Mouse (Mus musculus) limb, embryonic 13.5 days (tissue): ENCODE results near the gene Apob. TPM values are rescaled to one million over a fixed set of nuclear protein-coding genes. Genes with fewer than 3 reads are reported as not detected.

Experiments used
- ATAC-seq: fragments of 200-750 bp; cut with Nextera tagmentation; 2 replicates; pipeline ENCODE4 v1.8.0; 2017; ENCODE audit warnings: low read depth, moderate number of reproducible peaks, moderate TSS enrichment; ENCODE audit not compliant: low FRiP score
- H3K27ac ChIP-seq: fragments of 300-500 bp; sonication (generic); 2 replicates; pipeline ENCODE4 v1.5.1; 2015; ENCODE audit warnings: inconsistent platforms, mild to moderate bottlenecking, moderate library complexity
- H3K27me3 ChIP-seq: fragments of 300-500 bp; sonication (generic); 2 replicates; pipeline ENCODE4 v1.6.1; 2015; ENCODE audit warnings: mild to moderate bottlenecking, inconsistent platforms
- H3K36me3 ChIP-seq: fragments of 300-500 bp; sonication (generic); 2 replicates; pipeline ENCODE4 v1.6.1; 2015; ENCODE audit warnings: inconsistent platforms, mild to moderate bottlenecking, moderate library complexity
- H3K4me1 ChIP-seq: fragments of 300-500 bp; sonication (generic); 2 replicates; pipeline ENCODE4 v1.6.1; 2015; ENCODE audit warnings: inconsistent platforms
- H3K4me2 ChIP-seq: fragments of 300-500 bp; sonication (generic); replicated peaks from 2 replicates; pipeline ENCODE4 v1.6.1; 2015; ENCODE audit warnings: inconsistent platforms, mild to moderate bottlenecking, moderate library complexity
- H3K4me3 ChIP-seq: fragments of 300-500 bp; sonication (generic); 2 replicates; pipeline ENCODE4 v1.5.1; 2015; ENCODE audit warnings: moderate library complexity, mild to moderate bottlenecking, inconsistent platforms
- H3K9ac ChIP-seq: fragments of 300-500 bp; sonication (generic); 2 replicates; pipeline ENCODE4 v1.6.1; 2015; ENCODE audit warnings: mild to moderate bottlenecking, inconsistent platforms
- H3K9me3 ChIP-seq: fragments of 300-500 bp; sonication (generic); 2 replicates; pipeline ENCODE4 v1.6.1; 2016; ENCODE audit warnings: inconsistent platforms
- WGBS: fragments of 180-500 bp; shearing (Covaris S2); methylation state at CpG from one replicate; pipeline ENCODE4 v1.1.7; 2015; 5-methylcytosine and 5-hydroxymethylcytosine counted together
- polyA plus RNA-seq: library from polyadenylated mRNA; unstranded; fragments of >200 nt; fragmentation: Nextera tagmentation; extraction: Ambion mirVana; gene quantifications from 2 replicates; pipeline ENCODE4 v1.2.1, GENCODE M21; 2015

The Apob gene
- 0.14 and 0.41 TPM in 2 replicates for polyA plus RNA-seq

GRCm38 (mm10) chr12:7977466-7978189 lies at the start of gene Apob:
Gene Apob (plus strand): TSS chr12:7977648.
- ATAC-seq = no peak
- Histone ChIP-seq H3K4me1 (no peaks in the 10 kb centered on the region), H3K4me2 (no peak within 1 kb of the TSS), H3K27ac (no peak within 1 kb of the TSS), H3K27me3 (peaks cover 7% of the 10 kb centered on the region), H3K9me3 (no peaks in the 10 kb centered on the region), H3K4me3 (no peak within 1 kb of the TSS), H3K36me3 (no peaks in the 10 kb centered on the region), H3K9ac (no peak within 1 kb of the TSS)
- 71% methylated on average over 20 of the region's 20 CpGs for WGBS

GRCm38 (mm10) chr12:7932405-7932920 lies 45.0 kb upstream of the Apob start:
- Histone ChIP-seq H3K4me3 (no peak overlapping the region), H3K4me1 (no peaks in the 10 kb centered on the region), H3K4me2 (no peak overlapping the region), H3K36me3 (no peaks in the 10 kb centered on the region), H3K9ac (no peak overlapping the region), H3K27me3 (no peaks in the 10 kb centered on the region), H3K9me3 (0 out of 2 replicates have a peak, but pooled peaks cover 8% of the 10 kb centered on the region), H3K27ac (no peak overlapping the region)
- ATAC-seq = no peak
- 47% methylated on average over 4 of the region's 4 CpGs for WGBS

GRCm38 (mm10) chr12:7950098-7950745 lies 27.2 kb upstream of the Apob start:
- Histone ChIP-seq H3K4me2 (no peak overlapping the region), H3K4me3 (no peak overlapping the region), H3K27me3 (no peaks in the 10 kb centered on the region), H3K9me3 (no peaks in the 10 kb centered on the region), H3K4me1 (no peaks in the 10 kb centered on the region), H3K36me3 (no peaks in the 10 kb centered on the region), H3K27ac (no peak overlapping the region), H3K9ac (no peak overlapping the region)
- no peak for ATAC-seq
- 82% methylated on average over 9 of the region's 9 CpGs for WGBS

DNA sequence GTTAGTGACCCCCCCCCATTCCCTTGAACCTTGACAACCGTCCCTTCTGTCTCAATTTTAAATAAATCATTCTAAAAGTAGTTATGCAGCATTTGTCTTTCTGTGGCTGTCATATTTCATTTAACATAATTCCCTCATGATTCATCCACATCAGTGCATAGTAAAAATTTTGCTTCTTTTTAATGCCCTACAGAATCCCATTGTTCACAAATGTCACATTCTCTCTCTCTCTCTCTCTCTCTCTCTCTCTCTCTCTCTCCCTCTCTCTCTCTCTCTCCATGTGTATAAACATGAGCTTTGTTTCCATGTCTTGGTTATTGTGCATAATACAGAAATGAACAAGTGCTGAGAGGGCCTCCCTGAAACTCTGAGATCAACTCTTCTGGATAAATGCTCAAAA lies 18.6 kb upstream of the Apob start:
- no peak overlapping the region for H3K9ac ChIP-seq
- no peak overlapping the region for H3K27ac ChIP-seq
- no peak overlapping the region for H3K4me3 ChIP-seq
- no peak for ATAC-seq
- H3K27me3 ChIP-seq = no peaks in the 10 kb centered on the region
- H3K4me2 ChIP-seq = no peak overlapping the region
- no peaks in the 10 kb centered on the region for H3K9me3 ChIP-seq
- H3K4me1 ChIP-seq = no peaks in the 10 kb centered on the region
- WGBS = 68% methylated on average over 1 of the region's 1 CpGs
- H3K36me3 ChIP-seq = no peaks in the 10 kb centered on the region

GRCm38 (mm10) chr12:7959310-7959918 lies 18.0 kb upstream of the Apob start:
- Histone ChIP-seq H3K36me3 (no peaks in the 10 kb centered on the region), H3K27ac (no peak overlapping the region), H3K9me3 (no peaks in the 10 kb centered on the region), H3K9ac (no peak overlapping the region), H3K27me3 (no peaks in the 10 kb centered on the region), H3K4me2 (no peak overlapping the region), H3K4me1 (no peaks in the 10 kb centered on the region), H3K4me3 (no peak overlapping the region)
- WGBS = 89% methylated on average over 6 of the region's 6 CpGs
- no peak for ATAC-seq

DNA sequence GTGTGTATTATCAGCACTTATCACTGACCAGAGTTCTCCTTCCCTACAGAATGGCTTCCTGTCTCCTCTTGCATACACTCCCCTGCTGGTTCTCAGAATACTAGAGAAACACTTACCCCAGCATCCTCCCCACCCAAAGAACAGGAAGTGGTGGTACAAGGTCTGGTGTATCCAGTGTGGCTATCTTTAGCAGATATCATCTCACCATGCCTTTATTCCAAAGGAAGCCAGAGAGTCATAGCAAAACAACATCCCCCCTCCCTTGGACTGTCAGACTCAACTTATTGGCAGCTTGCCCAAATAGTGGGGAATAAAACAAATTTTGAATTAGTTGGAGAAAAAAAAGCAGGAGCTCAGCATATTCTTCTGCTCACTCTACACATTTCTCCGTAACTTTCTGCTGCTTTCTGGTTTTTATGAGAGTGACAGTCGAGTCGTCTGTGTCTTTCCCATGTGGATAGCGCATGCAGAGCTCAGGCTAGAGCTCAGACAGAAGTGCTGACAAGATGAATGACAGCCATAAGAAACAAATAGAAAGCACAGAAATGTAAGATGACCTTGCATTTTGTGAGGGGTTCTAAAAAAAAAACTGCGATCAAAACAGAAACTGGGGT lies 15.0 kb upstream of the Apob start:
- no peak overlapping the region for H3K27ac ChIP-seq
- no peak overlapping the region for H3K4me3 ChIP-seq
- no peak overlapping the region for H3K4me2 ChIP-seq
- no peaks in the 10 kb centered on the region for H3K4me1 ChIP-seq
- no peak for ATAC-seq
- WGBS = 36% methylated on average over 5 of the region's 5 CpGs
- H3K27me3 ChIP-seq = no peaks in the 10 kb centered on the region
- no peak overlapping the region for H3K9ac ChIP-seq
- H3K9me3 ChIP-seq = no peaks in the 10 kb centered on the region
- no peaks in the 10 kb centered on the region for H3K36me3 ChIP-seq

- no peaks in the 10 kb centered on the region for H3K9me3 ChIP-seq
- WGBS = 81% methylated on average over 2 of the region's 2 CpGs
- no peak overlapping the region for H3K4me2 ChIP-seq
- no peak for ATAC-seq
- H3K36me3 ChIP-seq = no peaks in the 10 kb centered on the region
- H3K9ac ChIP-seq = no peak overlapping the region
- no peak overlapping the region for H3K27ac ChIP-seq
- no peaks in the 10 kb centered on the region for H3K27me3 ChIP-seq
- H3K4me3 ChIP-seq = no peak overlapping the region
- no peaks in the 10 kb centered on the region for H3K4me1 ChIP-seq
Measured at GRCm38 (mm10) chr12:7967221-7967620, 10.2 kb upstream of the Apob start.

GRCm38 (mm10) chr12:7970301-7970700 lies 7.1 kb upstream of the Apob start:
- Histone ChIP-seq H3K9ac (no peak overlapping the region), H3K4me3 (no peak overlapping the region), H3K4me2 (no peak overlapping the region), H3K4me1 (no peaks in the 10 kb centered on the region), H3K27me3 (no peaks in the 10 kb centered on the region), H3K36me3 (no peaks in the 10 kb centered on the region), H3K27ac (no peak overlapping the region), H3K9me3 (no peaks in the 10 kb centered on the region)
- no peak for ATAC-seq
- WGBS = 82% methylated on average over 2 of the region's 2 CpGs

DNA sequence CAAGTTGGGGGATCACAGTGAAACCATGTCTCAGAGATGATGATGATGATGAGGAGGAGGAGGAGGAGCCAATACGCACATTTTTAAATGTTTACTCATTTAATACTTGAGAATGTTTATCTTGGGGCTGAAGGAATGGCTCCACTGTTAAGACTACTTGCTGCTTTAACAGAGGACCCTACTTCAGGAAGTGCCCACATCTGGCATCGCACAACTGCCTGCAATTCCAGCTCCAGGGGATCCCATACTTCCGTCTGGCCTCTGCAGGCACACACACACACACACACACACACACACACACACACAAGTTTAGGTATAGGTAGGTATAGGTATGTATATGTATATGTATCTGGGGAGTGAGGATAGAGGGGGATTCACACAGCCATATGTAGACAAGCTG lies 6.6 kb upstream of the Apob start:
- H3K4me3 ChIP-seq = no peak overlapping the region
- no peaks in the 10 kb centered on the region for H3K4me1 ChIP-seq
- H3K36me3 ChIP-seq = no peaks in the 10 kb centered on the region
- no peak overlapping the region for H3K9ac ChIP-seq
- no peak overlapping the region for H3K27ac ChIP-seq
- H3K4me2 ChIP-seq = no peak overlapping the region
- 58% methylated on average over 3 of the region's 3 CpGs for WGBS
- H3K9me3 ChIP-seq = no peaks in the 10 kb centered on the region
- no peaks in the 10 kb centered on the region for H3K27me3 ChIP-seq
- no peak for ATAC-seq

DNA sequence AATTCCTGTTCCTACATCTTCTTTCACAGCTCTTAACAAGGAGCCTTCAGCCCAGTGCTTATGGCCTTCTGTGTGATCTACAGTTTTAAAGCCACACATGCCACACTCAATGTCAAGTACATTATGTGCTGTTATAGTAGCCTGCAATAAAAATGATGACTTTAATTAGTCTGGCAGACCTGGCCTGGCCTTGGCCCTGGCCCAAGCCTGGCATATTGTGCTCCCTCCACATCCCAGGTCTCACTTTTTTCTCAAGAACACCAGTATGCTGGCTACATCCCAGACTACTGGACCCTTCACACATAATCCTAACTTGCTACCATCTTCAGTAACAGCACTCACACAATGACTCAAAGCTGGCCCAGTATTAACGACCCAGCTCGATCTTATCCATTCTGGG lies 5.7 kb upstream of the Apob start:
- Histone ChIP-seq H3K27ac (no peak overlapping the region), H3K9me3 (no peaks in the 10 kb centered on the region), H3K4me2 (no peak overlapping the region), H3K27me3 (no peaks in the 10 kb centered on the region), H3K4me3 (no peak overlapping the region), H3K36me3 (no peaks in the 10 kb centered on the region), H3K4me1 (no peaks in the 10 kb centered on the region), H3K9ac (no peak overlapping the region)
- WGBS = 70% methylated on average over 2 of the region's 2 CpGs
- no peak for ATAC-seq

GRCm38 (mm10) chr12:7973773-7974322 lies 3.6 kb upstream of the Apob start:
- Histone ChIP-seq H3K9me3 (no peaks in the 10 kb centered on the region), H3K9ac (no peak overlapping the region), H3K4me3 (no peak overlapping the region), H3K4me1 (no peaks in the 10 kb centered on the region), H3K27ac (no peak overlapping the region), H3K27me3 (peaks cover 7% of the 10 kb centered on the region), H3K4me2 (no peak overlapping the region), H3K36me3 (no peaks in the 10 kb centered on the region)
- WGBS = 67% methylated on average over 5 of the region's 5 CpGs
- ATAC-seq = no peak
